In the genomic region with DNA sequence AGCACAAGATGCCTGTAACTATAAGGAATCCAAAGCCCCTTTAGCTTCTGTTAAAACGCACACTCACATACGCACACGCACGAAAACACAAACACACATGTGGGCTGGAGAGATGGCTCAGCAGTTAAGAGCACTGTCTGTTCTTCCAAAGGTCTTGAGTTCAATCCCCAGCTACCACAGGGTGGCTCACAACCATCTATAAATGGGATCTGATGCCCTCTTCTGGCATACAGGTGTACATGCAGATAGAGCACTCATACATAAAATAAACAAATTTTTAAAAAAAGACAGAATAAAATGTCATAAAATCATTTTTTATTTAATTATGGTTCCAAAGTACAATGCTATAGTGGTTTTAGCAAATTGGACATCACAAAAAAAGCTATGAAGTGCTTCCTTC, we compare ENCODE assay signal across 16 mouse cellular contexts. TPM values are rescaled to one million over a fixed set of nuclear protein-coding genes. Genes with fewer than 3 reads are reported as not detected.
DNase-seq lines count a peak whose midpoint lies in the region; ATAC-seq and TF ChIP-seq lines count a peak whose summit lies in the region.
"Had no signal": no experiment of that assay in that cellular context is flagged by ENCODE, and none has a peak within 500 bp of the region (broad histone marks: within the 10 kb centered on the region; RNA-seq: fewer than 3 reads in every experiment).

No protein-coding gene starts in this region.

- H3K4me1 ChIP-seq in heart, adult 2 months (ENCODE audit: control insufficient read depth, insufficient read depth, low read length): no peaks in the 10 kb centered on the region
- H3K4me1 ChIP-seq in heart, embryonic 11.5 days (ENCODE audit: control insufficient read depth, insufficient read depth, low read length): peaks cover 5% of the 10 kb centered on the region; the same call in 1 of the 2 replicates
- H3K4me1 ChIP-seq in lung, embryonic 14.5 days (ENCODE audit: insufficient read depth): no peaks in the 10 kb centered on the region
- H3K4me1 ChIP-seq in ES-Bruce4 (ENCODE audit: control insufficient read depth, insufficient read depth, low read length): no peaks in the 10 kb centered on the region
- H3K4me1 ChIP-seq in kidney, embryonic 15.5 days: peaks cover 4% of the 10 kb centered on the region

- no peak for TF ChIP-seq POLR2A in heart, adult 2 months (IDR thresholded peaks at IDR 0.05; ENCODE audit: insufficient read depth, low read depth, low read length)
- no peak for TF ChIP-seq POLR2A in ES-Bruce4 (IDR thresholded peaks at IDR 0.05; ENCODE audit: insufficient read depth, low read length)

- H3K27ac ChIP-seq in heart, adult 2 months: no peak overlapping the region
- no peak overlapping the region for H3K27ac ChIP-seq in heart, embryonic 11.5 days (ENCODE audit: low read depth, low read length)
- no peak overlapping the region for H3K27ac ChIP-seq in lung, embryonic 14.5 days (ENCODE audit: low read depth)
- H3K27ac ChIP-seq in ES-Bruce4 (ENCODE audit: insufficient read depth, low read length): no peak overlapping the region
- H3K27ac ChIP-seq in kidney, embryonic 15.5 days: no peak overlapping the region
- H3K27ac ChIP-seq: heart, embryonic 15.5 days; hindbrain, embryonic 13.5 days had no signal

- 94% methylated on average over 4 of the region's 4 CpGs for whole genome bisulfite sequencing in heart, adult 2 months
- WGBS in heart, embryonic 11.5 days (ENCODE audit: insufficient replicate concordance): 86% methylated on average over 4 of the region's 4 CpGs
- WGBS in lung, embryonic 14.5 days: 97% methylated on average over 4 of the region's 4 CpGs
- 96% methylated on average over 4 of the region's 4 CpGs for WGBS in kidney, embryonic 15.5 days

- no peaks in the 10 kb centered on the region for H3K79me2 ChIP-seq in heart, adult 2 months (replicated peaks; ENCODE audit: control insufficient read depth, insufficient read depth, low read length)

- TF ChIP-seq CTCF in heart, adult 2 months (IDR thresholded peaks at IDR 0.05): peak; percentile 46
- peak; percentile 38 for TF ChIP-seq CTCF in lung, embryonic 14.5 days (IDR thresholded peaks at IDR 0.05; ENCODE audit: low read depth)
- TF ChIP-seq CTCF in ES-Bruce4 (IDR thresholded peaks at IDR 0.05; ENCODE audit: low read depth, low read length): peak; percentile 6

- H3K36me3 ChIP-seq in heart, adult 2 months (ENCODE audit: control insufficient read depth, insufficient read depth, low read length): no peaks in the 10 kb centered on the region
- no peaks in the 10 kb centered on the region for H3K36me3 ChIP-seq in heart, embryonic 11.5 days (ENCODE audit: control insufficient read depth, insufficient read depth, low read length)
- no peaks in the 10 kb centered on the region for H3K36me3 ChIP-seq in lung, embryonic 14.5 days (ENCODE audit: insufficient read depth)
- H3K36me3 ChIP-seq in ES-Bruce4 (ENCODE audit: control insufficient read depth, insufficient read depth, low read length, poor library complexity, severe bottlenecking): no peaks in the 10 kb centered on the region
- H3K36me3 ChIP-seq in kidney, embryonic 15.5 days: no peaks in the 10 kb centered on the region
- H3K36me3 ChIP-seq: G1E; heart, embryonic 15.5 days; hindbrain, embryonic 13.5 days; limb, embryonic 10.5 days had no signal

- no peak overlapping the region for H3K4me2 ChIP-seq in heart, embryonic 11.5 days
- no peak overlapping the region for H3K4me2 ChIP-seq in lung, embryonic 14.5 days
- H3K4me2 ChIP-seq in kidney, embryonic 15.5 days: no peak overlapping the region
- H3K4me2 ChIP-seq: heart, embryonic 15.5 days; hindbrain, embryonic 13.5 days had no signal

- H3K9me3 ChIP-seq in heart, embryonic 11.5 days (replicated peaks; ENCODE audit: control insufficient read depth, low read length): no peaks in the 10 kb centered on the region
- H3K9me3 ChIP-seq in lung, embryonic 14.5 days (ENCODE audit: low read depth, low read length): no peaks in the 10 kb centered on the region
- H3K9me3 ChIP-seq in ES-Bruce4 (replicated peaks; ENCODE audit: control insufficient read depth, insufficient read depth, low read length, poor library complexity, severe bottlenecking): no peaks in the 10 kb centered on the region
- no peaks in the 10 kb centered on the region for H3K9me3 ChIP-seq in kidney, embryonic 15.5 days (replicated peaks)
- H3K9me3 ChIP-seq: G1E; heart, embryonic 15.5 days; hindbrain, embryonic 13.5 days; limb, embryonic 10.5 days had no signal

- DNase-seq in heart, adult 2 months: no peak
- DNase-seq in lung, embryonic 14.5 days: no peak
- DNase-seq in lung, postnatal 36 days: no peak
- peak; percentile 44 for DNase-seq in naive thymus-derived CD4-positive, alpha-beta T cell, adult 2 months (ENCODE audit: low read depth)
- DNase-seq in right cerebral cortex, adult 18-20 months: no peak
- DNase-seq: cerebellum, adult 18-20 months; embryo, embryonic 11 days; thymus, adult 18-20 months had no signal

- H3K4me3 ChIP-seq in heart, adult 2 months: no peak overlapping the region
- H3K4me3 ChIP-seq in heart, embryonic 11.5 days (ENCODE audit: low read depth, low read length): no peak overlapping the region
- H3K4me3 ChIP-seq in lung, embryonic 14.5 days (ENCODE audit: low read depth, low read length): no peak overlapping the region
- no peak overlapping the region for H3K4me3 ChIP-seq in ES-Bruce4 (ENCODE audit: low read depth, low read length)
- no peak overlapping the region for H3K4me3 ChIP-seq in kidney, embryonic 15.5 days (replicated peaks)
- H3K4me3 ChIP-seq: erythroblast, embryonic 14.5 days; heart, embryonic 15.5 days; hindbrain, embryonic 13.5 days; limb, embryonic 10.5 days had no signal

- intact Hi-C loops in heart, adult 2 months (cut with DNase I): no loop called here

- no peak for ATAC-seq in heart, embryonic 11.5 days (replicated peaks; ENCODE audit: insufficient number of reproducible peaks, low FRiP score, low TSS enrichment)
- ATAC-seq in lung, embryonic 14.5 days (ENCODE audit: insufficient read depth): no peak
- ATAC-seq in kidney, embryonic 15.5 days (replicated peaks; ENCODE audit: low FRiP score): no peak

- TF ChIP-seq EP300 in heart, adult 2 months (IDR thresholded peaks at IDR 0.05; ENCODE audit: insufficient read depth, low read depth, low read length): no peak
- TF ChIP-seq EP300 in ES-Bruce4 (IDR thresholded peaks at IDR 0.05; ENCODE audit: insufficient read depth, low read depth, low read length): no peak

- H3K27me3 ChIP-seq in heart, adult 2 months (ENCODE audit: control insufficient read depth, insufficient read depth, low read length): no peaks in the 10 kb centered on the region
- no peaks in the 10 kb centered on the region for H3K27me3 ChIP-seq in heart, embryonic 11.5 days (ENCODE audit: control insufficient read depth, insufficient read depth, low read length)
- H3K27me3 ChIP-seq in lung, embryonic 14.5 days (ENCODE audit: insufficient read depth, low read length): no peaks in the 10 kb centered on the region
- H3K27me3 ChIP-seq in ES-Bruce4 (ENCODE audit: control insufficient read depth, insufficient read depth, low read length, poor library complexity, severe bottlenecking): no peaks in the 10 kb centered on the region
- H3K27me3 ChIP-seq in kidney, embryonic 15.5 days: no peaks in the 10 kb centered on the region
- H3K27me3 ChIP-seq: heart, embryonic 15.5 days; hindbrain, embryonic 13.5 days had no signal

- no peak overlapping the region for H3K9ac ChIP-seq in heart, adult 2 months (ENCODE audit: low read depth, low read length)
- H3K9ac ChIP-seq in heart, embryonic 11.5 days (ENCODE audit: low read depth, low read length): no peak overlapping the region
- no peak overlapping the region for H3K9ac ChIP-seq in lung, embryonic 14.5 days
- H3K9ac ChIP-seq in ES-Bruce4 (ENCODE audit: low read depth, poor library complexity, severe bottlenecking): no peak overlapping the region
- no peak overlapping the region for H3K9ac ChIP-seq in kidney, embryonic 15.5 days
- H3K9ac ChIP-seq: heart, embryonic 15.5 days had no signal

RNA-seq across cellular contexts. Expression of a gene that starts 26.4 kb away (rescaled TPM):
- total RNA-seq in heart, adult 2 months (2021): 1 to 10 TPM; 7.3 to 8.2 TPM
- 7.6 and 7.8 TPM in 2 replicates for polyA plus RNA-seq in heart, adult 2 months (2012; rRNA removed)
- 1.6 and 2.3 TPM in 2 replicates for polyA plus RNA-seq in heart, embryonic 11.5 days (2014; fragmentation: Nextera tagmentation; extraction: Ambion mirVana)
- polyA plus RNA-seq in lung, embryonic 14.5 days (2014; fragmentation: Nextera tagmentation; extraction: Ambion mirVana): 2.1 and 3.2 TPM in 2 replicates
- 21.4 and 23.6 TPM in 2 replicates for polyA plus RNA-seq in ES-Bruce4 (2011; ENCODE audit: insufficient read depth, insufficient read length, low read depth, missing spikeins)
- 2.3 and 2.8 TPM in 2 replicates for polyA plus RNA-seq in kidney, embryonic 15.5 days (2015; fragmentation: Nextera tagmentation; extraction: Ambion mirVana)
